Mouse (Mus musculus): ENCODE results near the gene Phc3. TPM values are rescaled to one million over a fixed set of nuclear protein-coding genes. Genes with fewer than 3 reads are reported as not detected.

The Phc3 gene
- total and polyA plus RNA-seq, 3 experiments: 3.2 to 11.4 TPM; not detected in 1

- TF ChIP-seq MEF2A (IDR thresholded peaks at IDR 0.05; ENCODE audit: extremely low read depth, insufficient replicate concordance, low read depth, low read length, poor library complexity, severe bottlenecking) (no peak), MAX (IDR thresholded peaks at IDR 0.05; ENCODE audit: low read length) (no peak), RCOR1 (IDR thresholded peaks at IDR 0.05; ENCODE audit: low read depth, low read length) (no peak), USF2 (IDR thresholded peaks at IDR 0.05; ENCODE audit: borderline replicate concordance in 1 of 2, insufficient read depth in 1 of 2, low read depth in 1 of 2, low read length in 2 of 2) (no peak), EP300 (IDR thresholded peaks at IDR 0.05; ENCODE audit: low read depth in 1 of 2, low read length in 2 of 2) (no peak), ZC3H11A (IDR thresholded peaks at IDR 0.05; ENCODE audit: low read depth, low read length) (peak; percentile 43), POLR2AphosphoS5 (IDR thresholded peaks at IDR 0.05; ENCODE audit: borderline replicate concordance, low read depth, low read length) (no peak), HCFC1 (IDR thresholded peaks at IDR 0.05; ENCODE audit: low read depth, low read length) (no peak), MYC (IDR thresholded peaks at IDR 0.05; ENCODE audit: low read depth, low read length) (no peak)
These were observed 6.0 kb upstream of the Phc3 start (continued) for GRCm38 (mm10) chr3:30975102-30975754.

- peak; percentile 73 for DNase-seq (ENCODE audit: low read depth, low spot score)
- peak overlapping the region; percentile 92 for H3K9ac ChIP-seq (ENCODE audit: control insufficient read depth, low read depth, low read length, poor library complexity, severe bottlenecking)
- H3K27me3 ChIP-seq (ENCODE audit: control insufficient read depth in 1 of 2, insufficient read depth in 2 of 2, low read length in 2 of 2): no peaks in the 10 kb centered on the region
- peaks cover 8 to 14% of the 10 kb centered on the region in 2 experiments for H3K36me3 ChIP-seq (ENCODE audit: control insufficient read depth in 1 of 2, insufficient read depth in 2 of 2, low read length in 2 of 2)
- peak overlapping the region; percentile 87 to 89 for H3K4me3 ChIP-seq (ENCODE audit: control insufficient read depth in 1 of 2, insufficient read depth in 1 of 2, low read depth in 2 of 2, low read length in 2 of 2)
- H3K27ac ChIP-seq (ENCODE audit: control insufficient read depth, low read depth, low read length): peak overlapping the region; percentile 33
- H3K4me1 ChIP-seq (ENCODE audit: control insufficient read depth in 1 of 2, insufficient read depth in 2 of 2, low read length in 2 of 2): peaks cover 2 to 13% of the 10 kb centered on the region in 2 experiments; a peak in 2 of 4 replicates
- TF ChIP-seq UBTF (IDR thresholded peaks at IDR 0.05; ENCODE audit: borderline replicate concordance, insufficient read depth, low read depth, low read length) (0 out of 2 replicates have a peak, but pooled peaks have one; percentile 56), SMC3 (IDR thresholded peaks at IDR 0.05; ENCODE audit: low read depth, low read length) (no peak)
- no peaks in the 10 kb centered on the region for H3K9me3 ChIP-seq (replicated peaks; ENCODE audit: insufficient read depth, low read length)
- peaks cover 25% of the 10 kb centered on the region for H3K79me2 ChIP-seq (ENCODE audit: control insufficient read depth, insufficient read depth, low read length, poor library complexity)
These were observed 603 bp downstream of the Phc3 start for GRCm38 (mm10) chr3:30968531-30969092.

- Histone ChIP-seq H3K9me3 (replicated peaks; ENCODE audit: insufficient read depth, low read length) (no peaks in the 10 kb centered on the region), H3K4me3 (ENCODE audit: control insufficient read depth in 1 of 2, insufficient read depth in 1 of 2, low read depth in 2 of 2, low read length in 2 of 2) (no peak overlapping the region), H3K36me3 (ENCODE audit: control insufficient read depth in 1 of 2, insufficient read depth in 2 of 2, low read length in 2 of 2) (peaks cover 14 to 17% of the 10 kb centered on the region in 2 experiments), H3K79me2 (ENCODE audit: control insufficient read depth, insufficient read depth, low read length, poor library complexity) (peaks cover 25% of the 10 kb centered on the region), H3K27me3 (ENCODE audit: control insufficient read depth in 1 of 2, insufficient read depth in 2 of 2, low read length in 2 of 2) (no peaks in the 10 kb centered on the region), H3K27ac (ENCODE audit: control insufficient read depth, low read depth, low read length) (no peak overlapping the region), H3K4me1 (ENCODE audit: control insufficient read depth in 1 of 2, insufficient read depth in 2 of 2, low read length in 2 of 2) (peaks cover 2 to 13% of the 10 kb centered on the region in 2 experiments; a peak in 2 of 4 replicates), H3K9ac (ENCODE audit: control insufficient read depth, low read depth, low read length, poor library complexity, severe bottlenecking) (no peak overlapping the region)
- no peak for DNase-seq (ENCODE audit: low read depth, low spot score)
- TF ChIP-seq EP300 (IDR thresholded peaks at IDR 0.05; ENCODE audit: low read depth in 1 of 2, low read length in 2 of 2) (no peak), MAZ (IDR thresholded peaks at IDR 0.05; ENCODE audit: low read depth, low read length) (no peak), ZMIZ1 (IDR thresholded peaks at IDR 0.05; ENCODE audit: low read depth, low read length) (no peak), UBTF (IDR thresholded peaks at IDR 0.05; ENCODE audit: borderline replicate concordance, insufficient read depth, low read depth, low read length) (no peak), GABPA (IDR thresholded peaks at IDR 0.05; ENCODE audit: low read depth, low read length) (no peak), SIN3A (IDR thresholded peaks at IDR 0.05; ENCODE audit: low read length) (no peak), MAFK (IDR thresholded peaks at IDR 0.05; ENCODE audit: borderline replicate concordance, low read depth, low read length) (no peak), CHD2 (IDR thresholded peaks at IDR 0.05; ENCODE audit: low read length) (no peak), CHD1 (IDR thresholded peaks at IDR 0.05; ENCODE audit: low read depth, low read length) (no peak), ELF1 (IDR thresholded peaks at IDR 0.05; ENCODE audit: low read depth, low read length) (no peak), MYB (IDR thresholded peaks at IDR 0.05; ENCODE audit: low read depth, low read length) (no peak), POLR2AphosphoS5 (IDR thresholded peaks at IDR 0.05; ENCODE audit: borderline replicate concordance, low read depth, low read length) (no peak), USF1 (IDR thresholded peaks at IDR 0.05; ENCODE audit: low read depth, low read length) (no peak), ETS1 (IDR thresholded peaks at IDR 0.05; ENCODE audit: low read depth, low read length) (no peak), SMC3 (IDR thresholded peaks at IDR 0.05; ENCODE audit: low read depth, low read length) (no peak), BHLHE40 (IDR thresholded peaks at IDR 0.05; ENCODE audit: borderline replicate concordance, low read depth, low read length) (no peak)
These were observed 3.6 kb downstream of the Phc3 start for GRCm38 (mm10) chr3:30965644-30966043.
